Mouse (Mus musculus): Measurements from ENCODE around the gene Vat1l. TPM values are rescaled to one million over a fixed set of nuclear protein-coding genes. Genes with fewer than 3 reads are reported as not detected.

Vat1l gene
- polyA plus RNA-seq, 1 experiment from 2014 or later: 1.9 TPM

- no peaks in the 10 kb centered on the region for H3K4me1 ChIP-seq (ENCODE audit: control insufficient read depth, insufficient read depth, low read length)
- no peaks in the 10 kb centered on the region for H3K27me3 ChIP-seq (ENCODE audit: control insufficient read depth, insufficient read depth, low read length)
- 77% methylated on average over 4 of the region's 4 CpGs for WGBS
- no peaks in the 10 kb centered on the region for H3K36me3 ChIP-seq (ENCODE audit: control insufficient read depth, insufficient read depth, low read length)
- H3K27ac ChIP-seq (replicated peaks; ENCODE audit: low read depth, low read length): no peak overlapping the region
- DNase-seq (ENCODE audit: low spot score): no peak
- H3K4me2 ChIP-seq (ENCODE audit: low read depth, severe bottlenecking): no peak overlapping the region
- no peak overlapping the region for H3K9ac ChIP-seq (ENCODE audit: low read length)
- ATAC-seq (ENCODE audit: insufficient number of reproducible peaks, low FRiP score, low TSS enrichment, low read depth): no peak
- no peaks in the 10 kb centered on the region for H3K9me3 ChIP-seq (ENCODE audit: control insufficient read depth, low read length)
- H3K4me3 ChIP-seq (ENCODE audit: low read depth, low read length): no peak overlapping the region
These were observed 182.1 kb downstream of the Vat1l start for GRCm38 (mm10) chr8:114387494-114387893.

GRCm38 (mm10) chr8:114390465-114391254, 185.2 kb downstream of the Vat1l start:
- H3K9me3 ChIP-seq (ENCODE audit: control insufficient read depth, low read length): no peaks in the 10 kb centered on the region
- ATAC-seq (ENCODE audit: insufficient number of reproducible peaks, low FRiP score, low TSS enrichment, low read depth): no peak
- no peaks in the 10 kb centered on the region for H3K4me1 ChIP-seq (ENCODE audit: control insufficient read depth, insufficient read depth, low read length)
- WGBS: 91% methylated on average over 11 of the region's 13 CpGs
- H3K9ac ChIP-seq (ENCODE audit: low read length): no peak overlapping the region
- H3K27ac ChIP-seq (replicated peaks; ENCODE audit: low read depth, low read length): no peak overlapping the region
- no peaks in the 10 kb centered on the region for H3K36me3 ChIP-seq (ENCODE audit: control insufficient read depth, insufficient read depth, low read length)
- H3K4me3 ChIP-seq (ENCODE audit: low read depth, low read length): no peak overlapping the region
- H3K27me3 ChIP-seq (ENCODE audit: control insufficient read depth, insufficient read depth, low read length): no peaks in the 10 kb centered on the region
- no peak for DNase-seq (ENCODE audit: low spot score)
- no peak overlapping the region for H3K4me2 ChIP-seq (ENCODE audit: low read depth, severe bottlenecking)

GRCm38 (mm10) chr8:114398326-114398725, 192.9 kb downstream of the Vat1l start:
- H3K27ac ChIP-seq (replicated peaks; ENCODE audit: low read depth, low read length): no peak overlapping the region
- H3K27me3 ChIP-seq (ENCODE audit: control insufficient read depth, insufficient read depth, low read length): no peaks in the 10 kb centered on the region
- DNase-seq (ENCODE audit: low spot score): no peak
- WGBS: 96% methylated on average over 5 of the region's 5 CpGs
- no peak overlapping the region for H3K9ac ChIP-seq (ENCODE audit: low read length)
- no peaks in the 10 kb centered on the region for H3K9me3 ChIP-seq (ENCODE audit: control insufficient read depth, low read length)
- no peaks in the 10 kb centered on the region for H3K4me1 ChIP-seq (ENCODE audit: control insufficient read depth, insufficient read depth, low read length)
- no peak overlapping the region for H3K4me2 ChIP-seq (ENCODE audit: low read depth, severe bottlenecking)
- H3K4me3 ChIP-seq (ENCODE audit: low read depth, low read length): no peak overlapping the region
- no peak for ATAC-seq (ENCODE audit: insufficient number of reproducible peaks, low FRiP score, low TSS enrichment, low read depth)
- H3K36me3 ChIP-seq (ENCODE audit: control insufficient read depth, insufficient read depth, low read length): no peaks in the 10 kb centered on the region

- Histone ChIP-seq H3K4me3 (ENCODE audit: low read depth, low read length) (no peak overlapping the region), H3K4me1 (ENCODE audit: control insufficient read depth, insufficient read depth, low read length) (no peaks in the 10 kb centered on the region), H3K27ac (replicated peaks; ENCODE audit: low read depth, low read length) (no peak overlapping the region), H3K27me3 (ENCODE audit: control insufficient read depth, insufficient read depth, low read length) (no peaks in the 10 kb centered on the region), H3K36me3 (ENCODE audit: control insufficient read depth, insufficient read depth, low read length) (no peaks in the 10 kb centered on the region), H3K9ac (ENCODE audit: low read length) (no peak overlapping the region), H3K9me3 (ENCODE audit: control insufficient read depth, low read length) (no peaks in the 10 kb centered on the region), H3K4me2 (ENCODE audit: low read depth, severe bottlenecking) (no peak overlapping the region)
- 92% methylated on average over 5 of the region's 5 CpGs for WGBS
- ATAC-seq (ENCODE audit: insufficient number of reproducible peaks, low FRiP score, low TSS enrichment, low read depth): no peak
- DNase-seq (ENCODE audit: low spot score): no peak
These were observed 193.9 kb downstream of the Vat1l start for GRCm38 (mm10) chr8:114399273-114399672.

- WGBS: 78% methylated on average over 7 of the region's 7 CpGs
- Histone ChIP-seq H3K4me1 (ENCODE audit: control insufficient read depth, insufficient read depth, low read length) (no peaks in the 10 kb centered on the region), H3K9me3 (ENCODE audit: control insufficient read depth, low read length) (no peaks in the 10 kb centered on the region), H3K36me3 (ENCODE audit: control insufficient read depth, insufficient read depth, low read length) (no peaks in the 10 kb centered on the region), H3K27me3 (ENCODE audit: control insufficient read depth, insufficient read depth, low read length) (no peaks in the 10 kb centered on the region), H3K4me3 (ENCODE audit: low read depth, low read length) (no peak overlapping the region), H3K4me2 (ENCODE audit: low read depth, severe bottlenecking) (no peak overlapping the region), H3K9ac (ENCODE audit: low read length) (no peak overlapping the region), H3K27ac (replicated peaks; ENCODE audit: low read depth, low read length) (no peak overlapping the region)
- ATAC-seq (ENCODE audit: insufficient number of reproducible peaks, low FRiP score, low TSS enrichment, low read depth) (no peak), DNase-seq (ENCODE audit: low spot score) (no peak)
These were observed 196.3 kb downstream of the Vat1l start for GRCm38 (mm10) chr8:114401679-114402078.

GRCm38 (mm10) chr8:114411421-114411820, 206.0 kb downstream of the Vat1l start:
- H3K27me3 ChIP-seq (ENCODE audit: control insufficient read depth, insufficient read depth, low read length): no peaks in the 10 kb centered on the region
- no peaks in the 10 kb centered on the region for H3K9me3 ChIP-seq (ENCODE audit: control insufficient read depth, low read length)
- no peak overlapping the region for H3K9ac ChIP-seq (ENCODE audit: low read length)
- DNase-seq (ENCODE audit: low spot score) (no peak), ATAC-seq (ENCODE audit: insufficient number of reproducible peaks, low FRiP score, low TSS enrichment, low read depth) (no peak)
- H3K4me1 ChIP-seq (ENCODE audit: control insufficient read depth, insufficient read depth, low read length): no peaks in the 10 kb centered on the region
- no peak overlapping the region for H3K4me3 ChIP-seq (ENCODE audit: low read depth, low read length)
- no peaks in the 10 kb centered on the region for H3K36me3 ChIP-seq (ENCODE audit: control insufficient read depth, insufficient read depth, low read length)
- 76% methylated on average over 3 of the region's 3 CpGs for WGBS
- no peak overlapping the region for H3K4me2 ChIP-seq (ENCODE audit: low read depth, severe bottlenecking)
- no peak overlapping the region for H3K27ac ChIP-seq (replicated peaks; ENCODE audit: low read depth, low read length)

- Histone ChIP-seq H3K4me1 (ENCODE audit: control insufficient read depth, insufficient read depth, low read length) (no peaks in the 10 kb centered on the region), H3K27me3 (ENCODE audit: control insufficient read depth, insufficient read depth, low read length) (no peaks in the 10 kb centered on the region), H3K9me3 (ENCODE audit: control insufficient read depth, low read length) (no peaks in the 10 kb centered on the region), H3K4me2 (ENCODE audit: low read depth, severe bottlenecking) (no peak within 1 kb of the TSS), H3K4me3 (ENCODE audit: low read depth, low read length) (no peak within 1 kb of the TSS), H3K36me3 (ENCODE audit: control insufficient read depth, insufficient read depth, low read length) (no peaks in the 10 kb centered on the region), H3K9ac (ENCODE audit: low read length) (no peak within 1 kb of the TSS), H3K27ac (replicated peaks; ENCODE audit: low read depth, low read length) (no peak within 1 kb of the TSS)
- WGBS: 78% methylated on average over 8 of the region's 8 CpGs
- ATAC-seq (ENCODE audit: insufficient number of reproducible peaks, low FRiP score, low TSS enrichment, low read depth): no peak
- no peak for DNase-seq (ENCODE audit: low spot score)
These were observed 212.4 kb downstream of the Vat1l start, which contains the start of gene Clec3a for GRCm38 (mm10) chr8:114417786-114418185. TSS of gene Clec3a (plus strand) at chr8:114418086.

GRCm38 (mm10) chr8:114418486-114418885, 213.1 kb downstream of the Vat1l start:
- WGBS: 86% methylated on average over 5 of the region's 5 CpGs
- no peak for ATAC-seq (ENCODE audit: insufficient number of reproducible peaks, low FRiP score, low TSS enrichment, low read depth)

GRCm38 (mm10) chr8:114418904-114419303, 213.5 kb downstream of the Vat1l start:
- Histone ChIP-seq H3K36me3 (ENCODE audit: control insufficient read depth, insufficient read depth, low read length) (no peaks in the 10 kb centered on the region), H3K4me1 (ENCODE audit: control insufficient read depth, insufficient read depth, low read length) (no peaks in the 10 kb centered on the region), H3K4me2 (ENCODE audit: low read depth, severe bottlenecking) (no peak overlapping the region), H3K27ac (replicated peaks; ENCODE audit: low read depth, low read length) (no peak overlapping the region), H3K9me3 (ENCODE audit: control insufficient read depth, low read length) (no peaks in the 10 kb centered on the region), H3K9ac (ENCODE audit: low read length) (no peak overlapping the region), H3K4me3 (ENCODE audit: low read depth, low read length) (no peak overlapping the region), H3K27me3 (ENCODE audit: control insufficient read depth, insufficient read depth, low read length) (no peaks in the 10 kb centered on the region)
- ATAC-seq (ENCODE audit: insufficient number of reproducible peaks, low FRiP score, low TSS enrichment, low read depth) (no peak), DNase-seq (ENCODE audit: low spot score) (no peak)
- WGBS: 64% methylated on average over 6 of the region's 6 CpGs

More at GRCm38 (mm10) chr8:114418486-114418885, 213.1 kb downstream of the Vat1l start:
- no peaks in the 10 kb centered on the region for H3K27me3 ChIP-seq (ENCODE audit: control insufficient read depth, insufficient read depth, low read length)
- H3K9ac ChIP-seq (ENCODE audit: low read length): no peak overlapping the region
- H3K4me2 ChIP-seq (ENCODE audit: low read depth, severe bottlenecking): no peak overlapping the region
- H3K9me3 ChIP-seq (ENCODE audit: control insufficient read depth, low read length): no peaks in the 10 kb centered on the region
- no peaks in the 10 kb centered on the region for H3K4me1 ChIP-seq (ENCODE audit: control insufficient read depth, insufficient read depth, low read length)
- DNase-seq (ENCODE audit: low spot score): no peak
- no peaks in the 10 kb centered on the region for H3K36me3 ChIP-seq (ENCODE audit: control insufficient read depth, insufficient read depth, low read length)
- no peak overlapping the region for H3K27ac ChIP-seq (replicated peaks; ENCODE audit: low read depth, low read length)
- no peak overlapping the region for H3K4me3 ChIP-seq (ENCODE audit: low read depth, low read length)

Measured in limb, embryonic 11.5 days (tissue).